Mouse (Mus musculus) heart, postnatal 0 days (tissue): ENCODE measurements around the gene Rictor. TPM values are rescaled to one million over a fixed set of nuclear protein-coding genes. Genes with fewer than 3 reads are reported as not detected.

Experiments used
- ATAC-seq: fragments of 200-750 bp; cut with Nextera tagmentation; 2 replicates; pipeline ENCODE4 v1.8.0; 2017; ENCODE audit warnings: low read depth, moderate number of reproducible peaks, moderate library complexity; ENCODE audit not compliant: insufficient read depth
- DNase-seq: peaks from one replicate; pipeline ENCODE4 v3.0.0-alpha.2; 2016; ENCODE audit warnings: low spot score
- H3K27ac ChIP-seq: fragments of 300-500 bp; sonication (generic); 2 replicates; pipeline ENCODE4 v1.5.1; 2014; ENCODE audit warnings: low read depth, mild to moderate bottlenecking
- H3K27me3 ChIP-seq: fragments of 300-500 bp; sonication (generic); 2 replicates; pipeline ENCODE4 v1.6.1; 2014; ENCODE audit warnings: low read length, mixed read lengths; ENCODE audit not compliant: control insufficient read depth, insufficient read depth
- H3K36me3 ChIP-seq: fragments of 300-500 bp; sonication (generic); replicated peaks from 2 replicates; pipeline ENCODE4 v1.6.1; 2014; ENCODE audit warnings: low read length, mixed read lengths; ENCODE audit not compliant: control insufficient read depth, insufficient read depth
- H3K4me1 ChIP-seq: fragments of 300-500 bp; sonication (generic); 2 replicates; pipeline ENCODE4 v1.6.1; 2014; ENCODE audit warnings: antibody characterized with exemption; ENCODE audit not compliant: control insufficient read depth, insufficient read depth
- H3K4me2 ChIP-seq: fragments of 300-500 bp; sonication (generic); 2 replicates; pipeline ENCODE4 v1.6.1; 2014; ENCODE audit warnings: low read depth, mild to moderate bottlenecking, low read length, moderate library complexity
- H3K4me3 ChIP-seq: fragments of 300-500 bp; sonication (generic); 2 replicates; pipeline ENCODE4 v1.5.1; 2014; ENCODE audit warnings: low read depth, low read length
- H3K9ac ChIP-seq: fragments of 300-500 bp; sonication (generic); replicated peaks from 2 replicates; pipeline ENCODE4 v1.6.1; 2014; ENCODE audit warnings: low read depth, low read length, mixed read lengths
- H3K9me3 ChIP-seq: fragments of 300-500 bp; sonication (generic); replicated peaks from 2 replicates; pipeline ENCODE4 v1.6.1; 2016; ENCODE audit warnings: low read length; ENCODE audit not compliant: control insufficient read depth
- CTCF ChIP-seq: IDR thresholded peaks from 2 replicates; pipeline ENCODE4 v1.5.1; 2016; ENCODE audit warnings: antibody characterized with exemption, control low read depth, low read depth
- EP300 ChIP-seq: IDR thresholded peaks from 2 replicates; pipeline ENCODE4 v1.6.1; 2016; ENCODE audit warnings: antibody characterized with exemption, low read depth
- WGBS: fragments of 180-500 bp; shearing (Covaris S2); extraction: QIAGEN DNeasy Blood & Tissue Kit; methylation state at CpG from one replicate; pipeline ENCODE4 v1.1.7; 2014; 5-methylcytosine and 5-hydroxymethylcytosine counted together
- polyA plus RNA-seq: library from polyadenylated mRNA; unstranded; fragments of >200 nt; fragmentation: Nextera tagmentation; extraction: Ambion mirVana; gene quantifications from 2 replicates; pipeline ENCODE4 v1.2.1, GENCODE M21; 2015
- total RNA-seq: library from RNA; depleted of rRNA; stranded (reverse); fragments of >200 nt; gene quantifications from 2 replicates; pipeline ENCODE4 v1.2.3, GENCODE M21; 2014; ENCODE audit warnings: low replicate concordance; rRNA removed

Rictor gene
- total RNA-seq (10.9 and 23.2 TPM in 2 replicates), polyA plus RNA-seq (17.5 and 17.8 TPM in 2 replicates)

DNA sequence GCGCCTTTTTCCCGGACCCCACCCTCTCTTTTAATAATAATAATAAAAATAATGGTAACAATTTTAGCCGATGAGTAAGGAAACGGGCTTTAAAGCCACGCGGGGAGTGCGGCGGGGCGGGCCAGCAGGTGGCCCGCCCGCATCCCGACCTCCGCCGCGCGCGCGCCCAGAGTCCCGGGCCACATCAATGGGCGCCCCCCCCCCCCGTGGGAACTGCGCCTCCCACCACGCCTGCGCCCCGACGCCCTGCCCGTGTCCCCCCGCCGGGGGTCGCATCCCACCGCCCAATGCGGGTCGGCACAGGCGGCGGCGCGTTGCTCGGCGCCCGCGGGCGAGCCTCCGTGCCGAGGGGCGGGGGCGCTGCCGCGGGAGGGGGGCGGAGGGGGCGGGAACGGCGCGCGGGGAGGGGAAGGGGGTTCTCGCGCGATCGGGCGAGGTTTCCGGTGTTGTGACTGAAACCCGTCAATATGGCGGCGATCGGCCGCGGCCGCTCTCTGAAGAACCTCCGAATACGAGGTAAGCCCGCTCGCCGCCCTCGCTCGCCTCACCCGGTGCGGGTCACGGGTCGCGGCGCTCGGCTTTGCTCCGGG is at the start of gene Rictor:
TSS of gene Rictor (plus strand) at position 444 of the 590 bp plus-strand sequence.
- 2% methylated on average over 45 of the region's 82 CpGs for WGBS
- Histone ChIP-seq H3K27me3 (no peaks in the 10 kb centered on the region), H3K9ac (peak within 1 kb of the TSS; percentile 99), H3K36me3 (no peaks in the 10 kb centered on the region), H3K9me3 (no peaks in the 10 kb centered on the region), H3K4me3 (peak within 1 kb of the TSS; percentile 95), H3K4me1 (peaks cover 16% of the 10 kb centered on the region), H3K27ac (peak within 1 kb of the TSS; percentile 98), H3K4me2 (peak within 1 kb of the TSS; percentile 98)
- TF ChIP-seq EP300, result no peak
- no peak for TF ChIP-seq CTCF
- DNase-seq (peak; percentile 74), ATAC-seq (peak; percentile 88)

GRCm38 (mm10) chr15:6661951-6662350 is 46.2 kb upstream of the Rictor start:
- TF ChIP-seq CTCF (no peak), EP300 (no peak)
- no peak overlapping the region for H3K4me3 ChIP-seq
- DNase-seq, result no peak

GRCm38 (mm10) chr15:6663991-6664390 is 44.2 kb upstream of the Rictor start:
- no peaks in the 10 kb centered on the region for H3K9me3 ChIP-seq
- ATAC-seq, result no peak
- H3K4me1 ChIP-seq, result no peaks in the 10 kb centered on the region
- no peak overlapping the region for H3K9ac ChIP-seq
- H3K36me3 ChIP-seq, result no peaks in the 10 kb centered on the region
- no peak overlapping the region for H3K4me3 ChIP-seq
- TF ChIP-seq CTCF (no peak), EP300 (no peak)
- H3K27me3 ChIP-seq, result no peaks in the 10 kb centered on the region
- no peak overlapping the region for H3K4me2 ChIP-seq
- no peak for DNase-seq
- WGBS, result 59% methylated on average over 7 of the region's 7 CpGs
- no peak overlapping the region for H3K27ac ChIP-seq

More at GRCm38 (mm10) chr15:6661951-6662350, 46.2 kb upstream of the Rictor start:
- Histone ChIP-seq H3K9ac (no peak overlapping the region), H3K27me3 (no peaks in the 10 kb centered on the region), H3K36me3 (no peaks in the 10 kb centered on the region), H3K27ac (no peak overlapping the region), H3K4me2 (no peak overlapping the region), H3K4me1 (no peaks in the 10 kb centered on the region), H3K9me3 (no peaks in the 10 kb centered on the region)
- no peak for ATAC-seq
- WGBS, result 51% methylated on average over 3 of the region's 3 CpGs

- Histone ChIP-seq H3K4me3 (no peak overlapping the region), H3K27ac (no peak overlapping the region), H3K27me3 (no peaks in the 10 kb centered on the region), H3K36me3 (no peaks in the 10 kb centered on the region), H3K9ac (no peak overlapping the region), H3K4me1 (no peaks in the 10 kb centered on the region), H3K9me3 (no peaks in the 10 kb centered on the region), H3K4me2 (no peak overlapping the region)
- WGBS, result 22% methylated on average over 5 of the region's 5 CpGs
- DNase-seq, result no peak
- TF ChIP-seq EP300 (no peak), CTCF (no peak)
- no peak for ATAC-seq
These were observed 42.1 kb upstream of the Rictor start for GRCm38 (mm10) chr15:6666072-6666471.

GRCm38 (mm10) chr15:6668793-6669437 is 39.3 kb upstream of the Rictor start:
- 28% methylated on average over 14 of the region's 14 CpGs for WGBS
- H3K9ac ChIP-seq, result no peak overlapping the region
- no peaks in the 10 kb centered on the region for H3K9me3 ChIP-seq
- no peaks in the 10 kb centered on the region for H3K4me1 ChIP-seq
- no peaks in the 10 kb centered on the region for H3K27me3 ChIP-seq
- DNase-seq (no peak), ATAC-seq (no peak)
- H3K36me3 ChIP-seq, result no peaks in the 10 kb centered on the region
- no peak for TF ChIP-seq EP300
- TF ChIP-seq CTCF, result no peak
- H3K4me2 ChIP-seq, result no peak overlapping the region
- H3K27ac ChIP-seq, result no peak overlapping the region
- no peak overlapping the region for H3K4me3 ChIP-seq
